Mouse (Mus musculus) midbrain, postnatal 0 days (tissue): ENCODE measurements around the gene Ccdc105. TPM values are rescaled to one million over a fixed set of nuclear protein-coding genes. Genes with fewer than 3 reads are reported as not detected.

ENCODE experiments used
- ATAC-seq: fragments of 200-750 bp; cut with Nextera tagmentation; 2 replicates; pipeline ENCODE4 v1.8.0; 2017; ENCODE audit warnings: moderate number of reproducible peaks, mild to moderate bottlenecking, moderate TSS enrichment, moderate library complexity; ENCODE audit not compliant: low FRiP score
- DNase-seq: peaks from one replicate; pipeline ENCODE4 v3.0.0-alpha.2; 2015; ENCODE audit warnings: low spot score
- H3K27ac ChIP-seq: fragments of 300-500 bp; sonication (generic); 2 replicates; pipeline ENCODE4 v1.5.1; 2014; ENCODE audit warnings: low read depth, mild to moderate bottlenecking, low read length, mixed read lengths
- H3K27me3 ChIP-seq: fragments of 300-500 bp; sonication (generic); 2 replicates; pipeline ENCODE4 v1.6.1; 2014; ENCODE audit warnings: low read length, control low read depth, mixed read lengths; ENCODE audit not compliant: insufficient read depth
- H3K36me3 ChIP-seq: fragments of 300-500 bp; sonication (generic); 2 replicates; pipeline ENCODE4 v1.6.1; 2014; ENCODE audit warnings: low read length, control low read depth, mixed read lengths; ENCODE audit not compliant: insufficient read depth
- H3K4me1 ChIP-seq: fragments of 300-500 bp; sonication (generic); 2 replicates; pipeline ENCODE4 v1.6.1; 2014; ENCODE audit warnings: mild to moderate bottlenecking, control low read depth, antibody characterized with exemption, low read length, mixed read lengths; ENCODE audit not compliant: insufficient read depth
- H3K4me2 ChIP-seq: fragments of 300-500 bp; sonication (generic); 2 replicates; pipeline ENCODE4 v1.6.1; 2014; ENCODE audit warnings: low read depth, mild to moderate bottlenecking, low read length, mixed read lengths; ENCODE audit not compliant: poor library complexity, severe bottlenecking
- H3K4me3 ChIP-seq: fragments of 300-500 bp; sonication (generic); 2 replicates; pipeline ENCODE4 v1.5.1; 2014; ENCODE audit warnings: low read depth, mild to moderate bottlenecking, low read length, moderate library complexity
- H3K9ac ChIP-seq: fragments of 300-500 bp; sonication (generic); replicated peaks from 2 replicates; pipeline ENCODE4 v1.6.1; 2014; ENCODE audit warnings: mild to moderate bottlenecking, low read length, moderate library complexity, mixed read lengths; ENCODE audit not compliant: poor library complexity, severe bottlenecking
- H3K9me3 ChIP-seq: fragments of 300-500 bp; sonication (generic); 2 replicates; pipeline ENCODE4 v1.6.1; 2016; ENCODE audit warnings: low read length, control low read depth
- CTCF ChIP-seq: IDR thresholded peaks from 2 replicates; pipeline ENCODE4 v1.5.1; 2016; ENCODE audit warnings: antibody characterized with exemption, mild to moderate bottlenecking
- WGBS: fragments of 180-500 bp; shearing (Covaris S2); extraction: QIAGEN DNeasy Blood & Tissue Kit; methylation state at CpG from one replicate; pipeline ENCODE4 v1.1.7; 2014; 5-methylcytosine and 5-hydroxymethylcytosine counted together
- polyA plus RNA-seq: library from polyadenylated mRNA; unstranded; fragments of >200 nt; fragmentation: Nextera tagmentation; extraction: Ambion mirVana; gene quantifications from 2 replicates; pipeline ENCODE4 v1.2.1, GENCODE M21; 2015
- total RNA-seq: library from RNA; depleted of rRNA; stranded (reverse); fragments of >200 nt; gene quantifications from 2 replicates; pipeline ENCODE4 v1.2.3, GENCODE M21; 2014; rRNA removed

The Ccdc105 gene
- total and polyA plus RNA-seq, 2 experiments from 2014 or later = 0.22 to 0.23 TPM

- Histone ChIP-seq H3K4me1 (no peaks in the 10 kb centered on the region), H3K4me3 (no peak overlapping the region), H3K4me2 (no peak overlapping the region), H3K36me3 (no peaks in the 10 kb centered on the region), H3K27me3 (no peaks in the 10 kb centered on the region), H3K9me3 (no peaks in the 10 kb centered on the region), H3K9ac (no peak overlapping the region), H3K27ac (no peak overlapping the region)
- TF ChIP-seq CTCF = no peak
- no peak for ATAC-seq
- DNase-seq = no peak
Measured at GRCm38 (mm10) chr10:78710706-78711105, 42.2 kb downstream of the Ccdc105 start.

- Histone ChIP-seq H3K4me2 (no peak overlapping the region), H3K9me3 (no peaks in the 10 kb centered on the region), H3K27me3 (no peaks in the 10 kb centered on the region), H3K36me3 (no peaks in the 10 kb centered on the region), H3K27ac (no peak overlapping the region), H3K4me1 (no peaks in the 10 kb centered on the region), H3K9ac (no peak overlapping the region), H3K4me3 (no peak overlapping the region)
- DNase-seq (no peak), ATAC-seq (no peak)
- WGBS = 60% methylated on average over 3 of the region's 3 CpGs
- TF ChIP-seq CTCF = no peak
Measured at GRCm38 (mm10) chr10:78700881-78701280, 52.0 kb downstream of the Ccdc105 start.

Other genes starting within 250 kb of the Ccdc105 start
- gene Olfr1358, start 235.6 kb downstream of the Ccdc105 start, total RNA-seq = not detected in 2 replicates
- not detected in 2 replicates for gene Olfr1358, start 235.6 kb downstream of the Ccdc105 start, polyA plus RNA-seq
- 50.1 and 68.2 TPM in 2 replicates for gene Ilvbl, start 178.7 kb downstream of the Ccdc105 start, total RNA-seq
- gene Ilvbl, start 178.7 kb downstream of the Ccdc105 start, polyA plus RNA-seq = 82.1 and 92.3 TPM in 2 replicates
- 6.6 and 6.7 TPM in 2 replicates for gene Syde1, start 161.1 kb downstream of the Ccdc105 start, total RNA-seq
- 3.1 and 3.2 TPM in 2 replicates for gene Syde1, start 161.1 kb downstream of the Ccdc105 start, polyA plus RNA-seq
- gene Olfr1357, start 135.0 kb downstream of the Ccdc105 start, total RNA-seq = not detected in 2 replicates
- gene Olfr1357, start 135.0 kb downstream of the Ccdc105 start, polyA plus RNA-seq = not detected in 2 replicates
- gene Casp14, start 34.8 kb downstream of the Ccdc105 start, total RNA-seq = 0.44 TPM in 1 of 2 replicates, not detected in the other
- not detected in 2 replicates for gene Casp14, start 34.8 kb downstream of the Ccdc105 start, polyA plus RNA-seq
- gene Slc1a6, start 27.4 kb upstream of the Ccdc105 start, total RNA-seq = 45.9 and 66.1 TPM in 2 replicates
- 30.7 and 33.4 TPM in 2 replicates for gene Slc1a6, start 27.4 kb upstream of the Ccdc105 start, polyA plus RNA-seq
- not detected in 2 replicates for gene Olfr1356, start 99.1 kb upstream of the Ccdc105 start, total RNA-seq
- gene Olfr1356, start 99.1 kb upstream of the Ccdc105 start, polyA plus RNA-seq = 0.05 TPM in 1 of 2 replicates, not detected in the other
- gene Olfr1355, start 122.5 kb upstream of the Ccdc105 start, total RNA-seq = not detected in 2 replicates
- gene Olfr1355, start 122.5 kb upstream of the Ccdc105 start, polyA plus RNA-seq = not detected in 2 replicates
- not detected in 2 replicates for gene Olfr1354, start 160.1 kb upstream of the Ccdc105 start, total RNA-seq
- gene Olfr1354, start 160.1 kb upstream of the Ccdc105 start, polyA plus RNA-seq = not detected in 2 replicates
- not detected in 2 replicates for gene Olfr8, start 197.6 kb upstream of the Ccdc105 start, total RNA-seq
- not detected in 2 replicates for gene Olfr8, start 197.6 kb upstream of the Ccdc105 start, polyA plus RNA-seq
- not detected in 2 replicates for gene Olfr1353, start 210.2 kb upstream of the Ccdc105 start, total RNA-seq
- not detected in 2 replicates for gene Olfr1353, start 210.2 kb upstream of the Ccdc105 start, polyA plus RNA-seq
- gene Olfr1352, start 228.0 kb upstream of the Ccdc105 start, total RNA-seq = not detected in 2 replicates
- 0.10 TPM in 1 of 2 replicates, not detected in the other for gene Olfr1352, start 228.0 kb upstream of the Ccdc105 start, polyA plus RNA-seq